Comparison of ENCODE assay signal across 8 mouse cellular contexts in the genomic region with DNA sequence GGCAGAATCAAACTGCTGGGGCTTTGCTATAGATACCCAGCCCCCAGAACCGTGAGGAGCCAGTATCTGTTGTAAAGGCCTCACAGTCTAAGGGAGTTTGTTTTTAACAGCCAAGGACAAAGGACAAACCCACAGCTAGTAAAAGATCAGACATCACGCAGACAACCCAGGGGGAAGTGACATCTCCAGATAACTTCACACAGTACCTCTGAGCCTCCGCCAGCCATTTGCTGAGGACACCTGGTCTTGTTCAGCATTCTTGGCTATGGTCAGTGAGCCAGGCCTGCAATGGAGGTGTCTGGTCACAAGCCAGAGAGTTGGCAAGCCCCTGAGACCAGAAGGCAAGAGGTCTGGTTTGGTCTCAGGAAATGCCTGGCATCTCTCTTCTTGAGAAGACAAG. TPM values are rescaled to one million over a fixed set of nuclear protein-coding genes. Genes with fewer than 3 reads are reported as not detected.
DNase-seq lines count a peak whose midpoint lies in the region; ATAC-seq and TF ChIP-seq lines count a peak whose summit lies in the region.

No protein-coding gene starts in this region.

- no peak for TF ChIP-seq CTCF in lung, adult 2 months (IDR thresholded peaks at IDR 0.05; ENCODE audit: insufficient read depth, low read length)

- no peaks in the 10 kb centered on the region for H3K27me3 ChIP-seq in lung, embryonic 16.5 days (ENCODE audit: control insufficient read depth, insufficient read depth, low read depth, low read length)
- H3K27me3 ChIP-seq in intestine, embryonic 15.5 days (replicated peaks): no peaks in the 10 kb centered on the region
- H3K27me3 ChIP-seq in neural tube, embryonic 12.5 days (replicated peaks): no peaks in the 10 kb centered on the region

- WGBS in lung, embryonic 16.5 days: 61% methylated on average over 3 of the region's 3 CpGs
- 80% methylated on average over 3 of the region's 3 CpGs for whole genome bisulfite sequencing in lung, adult 2 months
- WGBS in intestine, embryonic 15.5 days: 48% methylated on average over 3 of the region's 3 CpGs
- WGBS in neural tube, embryonic 12.5 days: 36% methylated on average over 3 of the region's 3 CpGs

- no peaks in the 10 kb centered on the region for H3K9me3 ChIP-seq in lung, embryonic 16.5 days (ENCODE audit: control insufficient read depth, low read length)
- H3K9me3 ChIP-seq in intestine, embryonic 15.5 days: no peaks in the 10 kb centered on the region
- no peaks in the 10 kb centered on the region for H3K9me3 ChIP-seq in neural tube, embryonic 12.5 days

- no peak for DNase-seq in lung, adult 2 months
- peak; percentile 93 to 95 for DNase-seq in cerebellum, postnatal 10 days
- no peak for DNase-seq in yolk sac, embryonic 10.5 days (ENCODE audit: low spot score)
- no peak for DNase-seq in lung, postnatal 14 days
- DNase-seq in adrenal gland, adult 8-10 months: no peak

- H3K9ac ChIP-seq in lung, embryonic 16.5 days (ENCODE audit: low read length): peak overlapping the region; percentile 72
- no peak overlapping the region for H3K9ac ChIP-seq in intestine, embryonic 15.5 days
- peak overlapping the region; percentile 38 for H3K9ac ChIP-seq in neural tube, embryonic 12.5 days

- peaks cover 13% of the 10 kb centered on the region for H3K36me3 ChIP-seq in lung, embryonic 16.5 days (ENCODE audit: control insufficient read depth, insufficient read depth, low read length)
- no peaks in the 10 kb centered on the region for H3K36me3 ChIP-seq in intestine, embryonic 15.5 days
- H3K36me3 ChIP-seq in neural tube, embryonic 12.5 days: peaks cover 22% of the 10 kb centered on the region; the same call in 1 of the 2 replicates

- H3K4me1 ChIP-seq in lung, embryonic 16.5 days (replicated peaks; ENCODE audit: control insufficient read depth, insufficient read depth, low read length): peaks cover 52% of the 10 kb centered on the region
- H3K4me1 ChIP-seq in lung, adult 2 months (ENCODE audit: control insufficient read depth, insufficient read depth, low read length): peaks cover 9% of the 10 kb centered on the region
- peaks cover 44% of the 10 kb centered on the region for H3K4me1 ChIP-seq in intestine, embryonic 15.5 days (replicated peaks)
- H3K4me1 ChIP-seq in neural tube, embryonic 12.5 days: peaks cover 39% of the 10 kb centered on the region

- H3K4me3 ChIP-seq in lung, embryonic 16.5 days (ENCODE audit: low read length): no peak overlapping the region; the same call in 1 of the 2 replicates
- H3K4me3 ChIP-seq in lung, adult 2 months (replicated peaks; ENCODE audit: extremely low read depth, low read depth, low read length): no peak overlapping the region
- H3K4me3 ChIP-seq in intestine, embryonic 15.5 days (replicated peaks): no peak overlapping the region
- H3K4me3 ChIP-seq in neural tube, embryonic 12.5 days: peak overlapping the region; percentile 71; the same call in 1 of the 2 replicates

- peak overlapping the region; percentile 96 for H3K4me2 ChIP-seq in lung, embryonic 16.5 days (ENCODE audit: low read depth, low read length)
- peak overlapping the region; percentile 87 for H3K4me2 ChIP-seq in intestine, embryonic 15.5 days (replicated peaks)
- peak overlapping the region; percentile 97 for H3K4me2 ChIP-seq in neural tube, embryonic 12.5 days (replicated peaks)

- no peak for TF ChIP-seq POLR2A in lung, adult 2 months (IDR thresholded peaks at IDR 0.05; ENCODE audit: borderline replicate concordance, extremely low read depth, low read depth, low read length)

- H3K27ac ChIP-seq in lung, embryonic 16.5 days (ENCODE audit: low read length): peak overlapping the region; percentile 98
- H3K27ac ChIP-seq in intestine, embryonic 15.5 days: peak overlapping the region; percentile 98
- H3K27ac ChIP-seq in neural tube, embryonic 12.5 days: peak overlapping the region; percentile 79

- ATAC-seq in lung, embryonic 16.5 days (ENCODE audit: low read depth): no peak
- ATAC-seq in intestine, embryonic 15.5 days: no peak
- no peak for ATAC-seq in neural tube, embryonic 12.5 days (ENCODE audit: low FRiP score, low read depth)

RNA-seq across cellular contexts. Expression of a gene that starts 1.0 kb away (rescaled TPM):
- polyA plus RNA-seq in lung, embryonic 16.5 days (2015; fragmentation: Nextera tagmentation; extraction: Ambion mirVana): 225 and 232 TPM in 2 replicates
- 289 and 384 TPM in 2 replicates for polyA plus RNA-seq in lung, adult 2 months (2012; rRNA removed)
- 417 and 432 TPM in 2 replicates for polyA plus RNA-seq in intestine, embryonic 15.5 days (2015; fragmentation: Nextera tagmentation; extraction: Ambion mirVana)
- 353 and 371 TPM in 2 replicates for polyA plus RNA-seq in neural tube, embryonic 12.5 days (2016; fragmentation: Nextera tagmentation; extraction: Ambion mirVana)
- total RNA-seq in adrenal gland, adult 8-10 months (2022): 1,000 to 10,000 TPM in 3 of 4 experiments, 100 to 1,000 TPM in 1; 965 to 1,225 (median 1,109) TPM

RNA-seq across cellular contexts. Expression of a gene that starts 40.4 kb away (rescaled TPM):
- polyA plus RNA-seq in lung, embryonic 16.5 days (2015; fragmentation: Nextera tagmentation; extraction: Ambion mirVana): 0.40 and 0.49 TPM in 2 replicates
- 0.46 and 0.97 TPM in 2 replicates for polyA plus RNA-seq in lung, adult 2 months (2012; rRNA removed)
- polyA plus RNA-seq in intestine, embryonic 15.5 days (2015; fragmentation: Nextera tagmentation; extraction: Ambion mirVana): 0.10 and 0.19 TPM in 2 replicates
- 0.05 and 0.08 TPM in 2 replicates for polyA plus RNA-seq in neural tube, embryonic 12.5 days (2016; fragmentation: Nextera tagmentation; extraction: Ambion mirVana)
- total RNA-seq in adrenal gland, adult 8-10 months (2022): 1 to 10 TPM; 4.5 to 7.6 (median 6.6) TPM

Comparison
In these comparisons a context has a peak if more than half of its experiments do, and no peak if none do; other contexts are left out.
1. DNase-seq: peak in cerebellum, postnatal 10 days (2 of 2); none in lung, adult 2 months (single experiment), yolk sac, embryonic 10.5 days (single experiment), lung, postnatal 14 days (single experiment) and adrenal gland, adult 8-10 months (single experiment).
2. Peak in every context shown above with its lines, with median percentiles within 50 percentile points of each other: H3K27ac ChIP-seq and H3K4me2 ChIP-seq.